Mouse (Mus musculus) intestine, postnatal 0 days (tissue): Measurements from ENCODE around the gene Sumo3. TPM values are rescaled to one million over a fixed set of nuclear protein-coding genes. Genes with fewer than 3 reads are reported as not detected.

Experiments used
- ATAC-seq: fragments of 200-750 bp; cut with Nextera tagmentation; 2 replicates; pipeline ENCODE4 v1.8.0; 2017; ENCODE audit warnings: mild to moderate bottlenecking, moderate TSS enrichment, moderate library complexity
- H3K27ac ChIP-seq: fragments of 300-500 bp; sonication (generic); 2 replicates; pipeline ENCODE4 v1.5.1; 2014; ENCODE audit warnings: mild to moderate bottlenecking, low read depth, low read length, moderate library complexity
- H3K27me3 ChIP-seq: fragments of 300-500 bp; sonication (generic); replicated peaks from 2 replicates; pipeline ENCODE4 v1.6.1; 2014; ENCODE audit warnings: low read length, mixed read lengths; ENCODE audit not compliant: control insufficient read depth, insufficient read depth
- H3K36me3 ChIP-seq: fragments of 300-500 bp; sonication (generic); 2 replicates; pipeline ENCODE4 v1.6.1; 2014; ENCODE audit warnings: mild to moderate bottlenecking, moderate library complexity; ENCODE audit not compliant: control insufficient read depth, insufficient read depth
- H3K4me1 ChIP-seq: fragments of 300-500 bp; sonication (generic); replicated peaks from 2 replicates; pipeline ENCODE4 v1.6.1; 2014; ENCODE audit warnings: antibody characterized with exemption, low read length, mixed read lengths; ENCODE audit not compliant: control insufficient read depth, insufficient read depth
- H3K4me2 ChIP-seq: fragments of 300-500 bp; sonication (generic); replicated peaks from 2 replicates; pipeline ENCODE4 v1.6.1; 2014; ENCODE audit warnings: low read depth, mild to moderate bottlenecking, moderate library complexity
- H3K4me3 ChIP-seq: fragments of 300-500 bp; sonication (generic); 2 replicates; pipeline ENCODE4 v1.5.1; 2014; ENCODE audit warnings: low read depth, low read length
- H3K9ac ChIP-seq: fragments of 300-500 bp; sonication (generic); 2 replicates; pipeline ENCODE4 v1.6.1; 2014; ENCODE audit warnings: mild to moderate bottlenecking, low read depth, low read length
- H3K9me3 ChIP-seq: fragments of 300-500 bp; sonication (generic); 2 replicates; pipeline ENCODE4 v1.6.1; 2016; ENCODE audit warnings: mixed run types; ENCODE audit not compliant: control insufficient read depth
- CTCF ChIP-seq: sonication (generic); IDR thresholded peaks from 2 replicates; pipeline ENCODE4 v1.5.1; 2016; ENCODE audit warnings: low read depth, mild to moderate bottlenecking, control low read depth, antibody characterized with exemption, moderate library complexity
- WGBS: fragments of 180-500 bp; shearing (Covaris S2); extraction: QIAGEN DNeasy Blood & Tissue Kit; methylation state at CpG from one replicate; pipeline ENCODE4 v1.1.7; 2014; 5-methylcytosine and 5-hydroxymethylcytosine counted together
- polyA plus RNA-seq: library from polyadenylated mRNA; unstranded; fragments of >200 nt; fragmentation: Nextera tagmentation; extraction: Ambion mirVana; gene quantifications from 2 replicates; pipeline ENCODE4 v1.2.1, GENCODE M21; 2015

Gene Sumo3
- polyA plus RNA-seq, 1 experiment from 2014 or later = 256 TPM

- 57% methylated on average over 3 of the region's 3 CpGs for WGBS
- H3K4me2 ChIP-seq = peak overlapping the region; percentile 28
Observed at GRCm38 (mm10) chr10:77586637-77587036, 19.3 kb upstream of the Sumo3 start.

GRCm38 (mm10) chr10:77587091-77587775 is 18.7 kb upstream of the Sumo3 start:
- Histone ChIP-seq H3K4me3 (no peak overlapping the region), H3K27ac (0 out of 2 replicates have a peak overlapping the region, but pooled peaks have one; percentile 36), H3K9me3 (no peaks in the 10 kb centered on the region), H3K27me3 (no peaks in the 10 kb centered on the region), H3K4me2 (peak overlapping the region; percentile 28), H3K9ac (no peak overlapping the region), H3K4me1 (peaks cover 24% of the 10 kb centered on the region), H3K36me3 (peaks cover 45% of the 10 kb centered on the region)
- TF ChIP-seq CTCF = no peak
- WGBS = 47% methylated on average over 6 of the region's 6 CpGs
- ATAC-seq = no peak

More at GRCm38 (mm10) chr10:77586637-77587036, 19.3 kb upstream of the Sumo3 start:
- Histone ChIP-seq H3K27me3 (no peaks in the 10 kb centered on the region), H3K9me3 (no peaks in the 10 kb centered on the region), H3K36me3 (peaks cover 39% of the 10 kb centered on the region), H3K4me1 (peaks cover 24% of the 10 kb centered on the region), H3K9ac (no peak overlapping the region), H3K27ac (peak overlapping the region; percentile 36), H3K4me3 (no peak overlapping the region)
- ATAC-seq = no peak
- no peak for TF ChIP-seq CTCF

GRCm38 (mm10) chr10:77588036-77588435 is 17.9 kb upstream of the Sumo3 start:
- 70% methylated on average over 2 of the region's 2 CpGs for WGBS
- peaks cover 53% of the 10 kb centered on the region for H3K36me3 ChIP-seq

GRCm38 (mm10) chr10:77589117-77589516 is 16.8 kb upstream of the Sumo3 start:
- no peak overlapping the region for H3K4me3 ChIP-seq
- H3K9ac ChIP-seq = no peak overlapping the region
- no peak for ATAC-seq
- H3K4me1 ChIP-seq = peaks cover 17% of the 10 kb centered on the region
- no peaks in the 10 kb centered on the region for H3K27me3 ChIP-seq
- WGBS = 67% methylated on average over 7 of the region's 7 CpGs
- H3K27ac ChIP-seq = no peak overlapping the region
- no peak for TF ChIP-seq CTCF
- no peak overlapping the region for H3K4me2 ChIP-seq
- peaks cover 64% of the 10 kb centered on the region for H3K36me3 ChIP-seq
- no peaks in the 10 kb centered on the region for H3K9me3 ChIP-seq

More at GRCm38 (mm10) chr10:77588036-77588435, 17.9 kb upstream of the Sumo3 start:
- no peaks in the 10 kb centered on the region for H3K27me3 ChIP-seq
- H3K4me1 ChIP-seq = peaks cover 21% of the 10 kb centered on the region
- no peak for ATAC-seq
- no peak overlapping the region for H3K4me2 ChIP-seq
- H3K9me3 ChIP-seq = no peaks in the 10 kb centered on the region
- no peak overlapping the region for H3K4me3 ChIP-seq
- TF ChIP-seq CTCF = no peak
- no peak overlapping the region for H3K9ac ChIP-seq
- H3K27ac ChIP-seq = no peak overlapping the region

- no peak for TF ChIP-seq CTCF
- peaks cover 70% of the 10 kb centered on the region for H3K36me3 ChIP-seq
- no peak overlapping the region for H3K4me2 ChIP-seq
- peak overlapping the region; percentile 28 for H3K27ac ChIP-seq
- H3K9me3 ChIP-seq = no peaks in the 10 kb centered on the region
- H3K9ac ChIP-seq = no peak overlapping the region
- no peaks in the 10 kb centered on the region for H3K27me3 ChIP-seq
- no peak overlapping the region for H3K4me3 ChIP-seq
- peaks cover 17% of the 10 kb centered on the region for H3K4me1 ChIP-seq
- WGBS = 85% methylated on average over 8 of the region's 8 CpGs
- ATAC-seq = no peak
Observed at GRCm38 (mm10) chr10:77589749-77590148, 16.1 kb upstream of the Sumo3 start.

GRCm38 (mm10) chr10:77590812-77591211 is 15.1 kb upstream of the Sumo3 start:
- no peak overlapping the region for H3K4me3 ChIP-seq
- H3K27me3 ChIP-seq = no peaks in the 10 kb centered on the region
- peaks cover 81% of the 10 kb centered on the region for H3K36me3 ChIP-seq
- H3K27ac ChIP-seq = peak overlapping the region; percentile 28; the same call in 1 of the 2 replicates
- WGBS = 44% methylated on average over 6 of the region's 6 CpGs
- H3K9ac ChIP-seq = no peak overlapping the region
- TF ChIP-seq CTCF = peak; percentile 96
- no peak overlapping the region for H3K4me2 ChIP-seq
- peaks cover 15% of the 10 kb centered on the region for H3K4me1 ChIP-seq
- ATAC-seq = peak; percentile 87
- no peaks in the 10 kb centered on the region for H3K9me3 ChIP-seq
